Mouse (Mus musculus) cerebellum, adult 9-11 months (tissue): ENCODE results near the gene Arih2.
A peak's percentile ranks its signal among the peaks of the same experiment; 100 is the strongest.

Experiments used
- DNase-seq: peaks from one replicate; pipeline ENCODE4 v3.0.0; 2022

Arih2 gene

GRCm38 (mm10) chr9:108578545-108579343, 70.4 kb downstream of the Arih2 start, which contains the start of gene Wdr6:
Wdr6 (minus strand) TSS chr9:108578739.
- peak; percentile 96 for DNase-seq

- peak; percentile 79 for DNase-seq
Observed at GRCm38 (mm10) chr9:108577934-108578544, 71.1 kb downstream of the Arih2 start.

- peak; percentile 29 for DNase-seq
Observed at GRCm38 (mm10) chr9:108577025-108577424, 72.2 kb downstream of the Arih2 start.

- no peak for DNase-seq
Observed at GRCm38 (mm10) chr9:108575321-108576297, 73.6 kb downstream of the Arih2 start.

- no peak for DNase-seq
Observed at GRCm38 (mm10) chr9:108574921-108575320, 74.3 kb downstream of the Arih2 start.

GRCm38 (mm10) chr9:108573774-108574690, 75.2 kb downstream of the Arih2 start:
- DNase-seq: peak; percentile 67

- DNase-seq: peak; percentile 23
Observed at GRCm38 (mm10) chr9:108572321-108572720, 76.9 kb downstream of the Arih2 start.

- DNase-seq: peak; percentile 38
Observed at GRCm38 (mm10) chr9:108571401-108571973, 77.7 kb downstream of the Arih2 start.

- DNase-seq: peak; percentile 74
Observed at GRCm38 (mm10) chr9:108570207-108570896, 78.8 kb downstream of the Arih2 start.

GRCm38 (mm10) chr9:108569381-108570206, 79.6 kb downstream of the Arih2 start, which contains the start of gene Dalrd3:
Dalrd3 (plus strand) TSS chr9:108569886.
- DNase-seq: peak; percentile 93

GRCm38 (mm10) chr9:108568511-108568921, 80.7 kb downstream of the Arih2 start:
- DNase-seq: peak; percentile 56

- no peak for DNase-seq
Observed at GRCm38 (mm10) chr9:108567931-108568419, 81.2 kb downstream of the Arih2 start.

GRCm38 (mm10) chr9:108566815-108567776, 82.1 kb downstream of the Arih2 start, which contains the start of gene Ndufaf3:
Ndufaf3 (minus strand) TSS chr9:108567434.
- peak; percentile 96 for DNase-seq

GRCm38 (mm10) chr9:108565881-108566814, 83.0 kb downstream of the Arih2 start:
- peak; percentile 46 for DNase-seq

- DNase-seq: no peak
Observed at GRCm38 (mm10) chr9:108564131-108564530, 85.1 kb downstream of the Arih2 start.

GRCm38 (mm10) chr9:108563671-108564070, 85.5 kb downstream of the Arih2 start:
- peak; percentile 42 for DNase-seq

- peak; percentile 94 for DNase-seq
Observed at GRCm38 (mm10) chr9:108560227-108560841, 88.9 kb downstream of the Arih2 start, which contains the start of gene Impdh2. Impdh2 (plus strand) TSS chr9:108560286.
